Mouse (Mus musculus): ENCODE data around the gene Phf19.

The Phf19 gene

DNA sequence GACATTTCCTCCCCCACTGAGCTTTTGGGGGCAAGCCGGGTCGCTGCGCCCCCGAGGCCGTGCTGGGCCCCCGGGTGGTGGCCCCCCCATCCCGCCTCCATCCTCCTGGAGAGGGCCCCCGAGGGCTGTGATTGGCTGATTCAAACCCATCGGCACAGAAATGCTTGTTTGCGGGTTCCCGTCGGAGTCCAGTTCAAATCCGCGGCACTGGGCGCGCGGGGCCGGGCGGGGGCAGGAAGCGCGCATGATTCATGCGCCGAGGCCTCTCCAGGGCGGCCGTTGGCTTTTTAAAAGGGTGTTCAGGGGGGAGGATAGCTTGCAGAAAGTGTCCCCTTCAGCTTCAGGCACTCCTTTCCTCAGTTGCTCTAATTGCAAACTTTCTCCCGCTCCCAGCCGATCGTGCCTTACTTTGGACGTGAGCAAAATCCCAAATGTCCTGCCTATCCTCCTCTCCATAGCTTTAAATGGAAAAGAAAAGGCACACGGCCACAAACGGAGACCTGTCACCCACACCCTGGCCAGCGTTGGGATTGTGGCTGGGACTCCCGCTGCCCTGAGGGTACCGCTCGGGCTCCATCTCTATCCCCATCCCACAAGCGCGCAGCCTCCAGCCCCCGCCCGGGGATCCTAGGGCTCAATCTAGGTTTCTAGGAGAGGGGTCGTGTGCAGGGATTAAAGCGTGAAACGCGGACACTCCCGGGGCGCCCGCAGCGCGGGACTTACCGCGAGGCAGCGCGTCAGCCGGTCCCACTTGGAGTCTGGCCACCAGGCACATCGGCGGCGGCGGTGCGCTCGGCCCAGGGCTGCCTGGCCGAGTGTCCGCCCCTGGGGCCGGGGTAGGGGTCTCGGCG lies at the start of gene Phf19:
Gene Phf19 (minus strand): TSS at position 809 of the 851 bp plus-strand sequence.
- in situ Hi-C loops (cut with MboI, MseI), result loop anchor here (5.0 kb wide), 1 partner anchor 44 kb away; no protein-coding TSS in a partner anchor

DNA sequence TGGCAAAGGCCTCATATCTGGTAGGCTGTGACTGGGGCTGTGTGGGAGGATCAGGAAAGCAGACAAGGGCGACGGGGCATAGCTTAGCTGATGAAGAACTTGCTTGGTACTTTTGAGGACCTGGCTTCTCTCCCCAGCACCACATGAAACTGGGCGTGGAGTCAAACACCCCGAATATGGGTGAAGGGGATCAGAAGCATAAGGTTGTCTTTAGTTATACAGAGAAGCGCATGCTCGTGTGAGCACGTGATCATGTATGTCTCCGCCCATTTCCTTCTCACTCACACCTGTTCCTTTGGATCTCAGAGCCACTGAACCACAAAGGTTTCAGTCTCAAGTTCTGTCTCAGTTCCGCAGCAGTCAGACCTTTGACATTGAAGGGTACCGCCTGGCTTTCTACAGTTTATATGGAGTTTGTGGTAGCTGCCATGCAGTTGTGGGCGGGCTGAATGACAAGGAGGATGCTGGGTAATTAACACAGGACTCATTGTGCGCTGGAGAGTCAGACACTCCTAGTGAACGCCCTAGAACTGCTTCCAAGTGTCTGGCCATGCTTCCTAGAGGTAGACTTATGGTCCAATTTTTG lies 49.6 kb upstream of the Phf19 start:
- in situ Hi-C loops (cut with MboI, MseI), result loop anchor here (5.0 to 10.0 kb wide), 2 partner anchors 169 to 499 kb away; partner anchors contain the start of genes Ggta1 and Rabepk

- in situ Hi-C loops (cut with MboI, MseI), result loop anchor here (5.0 to 10.0 kb wide), 2 partner anchors 168 to 499 kb away; partner anchors contain the start of genes Ggta1 and Rabepk
Measured at GRCm38 (mm10) chr2:34962893-34963292, 49.1 kb upstream of the Phf19 start.

DNA sequence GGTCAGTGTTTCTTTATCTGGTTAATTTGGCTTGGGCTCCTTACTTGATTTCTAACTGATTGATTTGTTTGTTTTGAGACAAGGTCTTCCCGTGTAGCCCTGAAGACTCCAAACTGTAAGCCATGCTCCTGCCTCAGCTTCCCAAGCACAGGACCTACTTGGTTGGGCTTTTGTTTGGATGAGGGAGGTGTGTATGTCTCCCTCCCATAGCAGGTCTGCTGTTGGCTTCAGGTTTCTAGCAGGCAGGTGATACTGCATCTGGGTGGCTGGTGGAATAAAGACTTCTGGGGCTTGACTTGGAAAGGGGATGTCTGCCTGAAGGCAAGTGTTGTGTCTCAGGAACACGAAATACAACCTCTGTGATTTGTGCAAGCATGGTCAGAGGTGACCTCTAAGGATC lies 48.4 kb upstream of the Phf19 start:
- in situ Hi-C loops (cut with MboI, MseI), result loop anchor here (5.0 to 10.0 kb wide), 2 partner anchors 167 to 500 kb away; partner anchors contain the start of genes Ggta1 and Rabepk

DNA sequence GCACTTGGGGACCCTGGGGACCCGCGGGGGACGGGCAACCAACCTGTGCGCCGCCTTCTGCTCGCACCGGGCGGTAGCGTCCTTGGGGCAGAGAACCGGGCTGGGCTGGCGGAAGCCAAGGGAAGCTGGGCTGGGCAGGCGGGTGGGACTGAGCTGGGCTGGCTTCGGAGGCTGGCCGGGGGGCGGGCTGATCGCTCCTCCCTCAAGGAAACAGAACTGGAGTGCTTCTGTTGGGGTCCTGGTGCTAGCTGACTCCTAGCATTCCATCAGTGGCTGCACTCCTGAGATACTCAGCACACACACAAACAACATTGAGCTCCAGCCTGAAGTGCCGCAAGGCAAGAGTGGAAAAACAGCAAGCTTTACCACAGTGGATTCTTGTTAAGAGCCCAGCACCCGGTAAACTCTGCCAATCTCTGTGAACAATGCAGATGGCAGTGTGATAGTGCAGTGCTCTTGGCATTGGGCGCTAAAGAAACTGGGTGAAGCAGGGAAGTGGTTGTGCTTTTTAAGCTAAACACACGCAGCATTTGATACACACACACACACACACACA lies 47.7 kb upstream of the Phf19 start, which contains the start of gene Traf1:
Gene Traf1 (minus strand): TSS at position 292 of the 556 bp plus-strand sequence.
- in situ Hi-C loops (cut with MboI, MseI), result loop anchor here (5.0 to 10.0 kb wide), 2 partner anchors 167 to 501 kb away; partner anchors contain the start of genes Ggta1 and Rabepk

- in situ Hi-C loops (cut with MboI, MseI), result loop anchor here (5.0 to 10.0 kb wide), 2 partner anchors 166 to 501 kb away; partner anchors contain the start of genes Ggta1 and Rabepk
Measured at GRCm38 (mm10) chr2:34960966-34961365, 47.1 kb upstream of the Phf19 start.

DNA sequence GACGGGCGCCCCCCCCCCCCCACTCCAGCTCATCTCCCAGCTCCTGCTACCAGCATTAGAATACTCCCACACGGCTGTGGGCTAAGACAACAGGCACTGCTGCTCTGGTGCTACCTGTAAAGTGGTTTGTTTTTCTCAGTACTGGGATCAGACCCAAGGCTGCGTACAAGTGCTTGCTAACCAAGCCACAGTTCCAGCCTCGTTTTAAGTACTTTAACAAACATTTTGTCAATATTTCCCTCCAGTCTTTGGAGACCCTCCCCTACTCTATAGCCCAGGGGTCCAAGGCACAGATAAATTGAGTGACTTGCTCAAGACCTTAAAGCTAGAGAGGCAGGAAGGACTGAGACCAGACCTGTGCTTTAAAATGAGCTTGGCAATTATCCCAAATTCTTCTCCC lies 46.6 kb upstream of the Phf19 start:
- in situ Hi-C loops (cut with MboI, MseI), result loop anchor here (5.0 to 10.0 kb wide), 2 partner anchors 166 to 502 kb away; partner anchors contain the start of genes Ggta1 and Rabepk

- in situ Hi-C loops (cut with MboI, MseI), result loop anchor here (5.0 kb wide), 1 partner anchor 46 kb away; the partner anchor contains the start of gene Phf19
Measured at GRCm38 (mm10) chr2:34958582-34958981, 44.8 kb upstream of the Phf19 start.

GRCm38 (mm10) chr2:34958036-34958435 lies 44.2 kb upstream of the Phf19 start:
- in situ Hi-C loops (cut with MboI, MseI), result loop anchor here (5.0 kb wide), 1 partner anchor 46 kb away; the partner anchor contains the start of gene Phf19

DNA sequence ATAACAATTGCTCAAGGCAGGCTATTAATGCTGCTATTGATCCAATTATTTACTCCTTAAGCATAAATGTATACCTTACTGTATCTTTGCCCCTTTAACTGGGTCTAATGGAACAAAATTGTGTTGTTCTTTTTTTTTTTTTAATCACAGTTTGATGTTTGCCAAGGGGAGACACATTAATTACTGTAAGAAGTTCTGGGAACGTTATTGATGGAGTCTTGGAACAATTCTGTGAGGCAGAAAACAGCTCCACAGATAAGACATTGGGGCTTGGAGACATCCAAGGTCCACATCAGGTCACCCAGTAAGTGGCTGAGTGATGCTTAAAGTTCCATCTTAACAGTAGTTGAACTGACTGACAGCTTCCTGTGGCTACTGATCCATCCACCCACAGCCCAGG lies 43.6 kb upstream of the Phf19 start:
- in situ Hi-C loops (cut with MboI, MseI), result loop anchor here (5.0 kb wide), 1 partner anchor 45 kb away; the partner anchor contains the start of gene Phf19

DNA sequence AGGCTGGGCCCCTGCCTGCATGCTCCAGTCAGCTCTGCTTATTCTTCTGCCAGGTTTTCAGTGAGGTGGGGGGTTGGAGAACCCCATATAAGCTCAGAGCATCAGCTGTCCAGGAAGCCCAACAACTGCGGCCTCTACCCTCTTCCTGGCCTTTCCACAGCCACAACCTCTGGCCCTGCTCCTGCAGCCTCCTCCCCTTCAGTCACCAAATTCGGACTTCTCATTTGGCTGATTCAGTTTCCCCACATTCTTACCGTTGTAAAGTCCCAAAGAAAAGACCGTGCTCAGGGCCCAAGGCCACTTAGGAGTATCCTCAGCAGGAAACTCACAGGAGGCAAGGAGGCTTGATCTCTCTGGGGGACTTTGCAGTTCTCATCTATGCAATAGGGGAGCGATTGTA lies 43.1 kb upstream of the Phf19 start:
- in situ Hi-C loops (cut with MboI, MseI), result loop anchor here (5.0 kb wide), 1 partner anchor 45 kb away; the partner anchor contains the start of gene Phf19

GRCm38 (mm10) chr2:34954344-34954743 lies 40.5 kb upstream of the Phf19 start:
- in situ Hi-C loops (cut with MboI, MseI), result no loop called here

GRCm38 (mm10) chr2:34953547-34954116 lies 39.8 kb upstream of the Phf19 start:
- in situ Hi-C loops (cut with MboI, MseI), result no loop called here

DNA sequence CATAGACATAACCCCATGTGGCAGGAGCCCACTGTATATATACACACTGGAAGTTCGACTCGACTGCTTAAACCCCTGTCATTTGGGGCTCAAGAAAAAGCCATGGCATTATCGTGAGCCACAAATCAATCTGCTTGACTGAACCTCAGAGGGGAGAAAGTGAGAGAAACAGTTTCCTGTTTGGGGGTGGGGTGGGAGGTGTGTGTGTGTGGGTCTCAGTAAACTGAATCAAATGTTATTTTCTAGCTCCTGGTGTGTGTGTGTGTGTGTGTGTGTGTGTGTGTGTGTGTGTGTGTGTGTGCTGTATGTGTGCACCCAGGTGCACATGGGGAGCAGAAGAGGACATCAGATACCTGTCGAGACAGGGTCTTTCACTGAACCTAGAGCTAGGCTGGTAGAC lies 39.2 kb upstream of the Phf19 start:
- in situ Hi-C loops (cut with MboI, MseI), result no loop called here

GRCm38 (mm10) chr2:34951469-34951868 lies 37.6 kb upstream of the Phf19 start:
- in situ Hi-C loops (cut with MboI, MseI), result no loop called here

- in situ Hi-C loops (cut with MboI, MseI), result no loop called here
Measured at GRCm38 (mm10) chr2:34948622-34949021, 34.8 kb upstream of the Phf19 start.

GRCm38 (mm10) chr2:34946046-34946445 lies 32.2 kb upstream of the Phf19 start:
- in situ Hi-C loops (cut with MboI, MseI), result no loop called here

DNA sequence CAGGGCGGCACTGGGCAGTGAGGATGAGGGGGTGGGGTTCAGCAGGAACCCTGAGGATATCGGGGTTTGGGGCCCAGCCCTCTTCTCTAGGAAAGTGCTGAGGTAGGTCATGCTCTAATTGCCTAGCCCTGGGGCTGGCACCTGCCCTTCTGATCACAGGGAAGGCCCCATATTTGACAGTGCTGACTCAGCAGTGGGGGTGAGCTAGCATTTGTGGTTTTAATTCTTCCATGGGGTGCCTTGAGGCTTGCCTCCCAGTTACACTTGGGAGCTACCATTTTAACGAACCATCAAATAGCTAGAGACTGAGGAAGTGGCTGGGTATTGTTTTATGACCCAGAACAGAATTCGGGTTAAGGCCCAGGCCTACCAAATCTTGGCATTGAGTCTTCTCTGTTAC lies 31.8 kb upstream of the Phf19 start:
- in situ Hi-C loops (cut with MboI, MseI), result no loop called here

DNA sequence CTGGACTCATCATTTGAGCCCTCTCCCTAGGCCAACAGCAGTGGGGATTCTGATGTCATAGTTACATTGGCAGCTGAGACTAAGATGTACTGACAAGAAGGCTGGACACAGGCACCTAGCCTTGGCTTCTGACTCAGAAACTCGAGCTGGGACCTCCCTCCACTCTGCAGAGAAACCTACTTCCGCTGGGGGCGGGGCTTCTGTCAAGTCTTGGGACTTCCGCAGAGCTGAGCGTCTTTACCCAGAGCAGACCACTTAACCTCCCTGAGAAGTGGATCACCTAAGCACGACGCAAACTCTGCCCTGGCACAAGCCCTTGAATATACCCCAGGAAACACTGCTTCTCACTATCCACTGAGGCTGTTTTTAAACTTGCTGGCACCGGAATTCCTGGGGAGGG lies 30.9 kb upstream of the Phf19 start:
- in situ Hi-C loops (cut with MboI, MseI), result no loop called here

DNA sequence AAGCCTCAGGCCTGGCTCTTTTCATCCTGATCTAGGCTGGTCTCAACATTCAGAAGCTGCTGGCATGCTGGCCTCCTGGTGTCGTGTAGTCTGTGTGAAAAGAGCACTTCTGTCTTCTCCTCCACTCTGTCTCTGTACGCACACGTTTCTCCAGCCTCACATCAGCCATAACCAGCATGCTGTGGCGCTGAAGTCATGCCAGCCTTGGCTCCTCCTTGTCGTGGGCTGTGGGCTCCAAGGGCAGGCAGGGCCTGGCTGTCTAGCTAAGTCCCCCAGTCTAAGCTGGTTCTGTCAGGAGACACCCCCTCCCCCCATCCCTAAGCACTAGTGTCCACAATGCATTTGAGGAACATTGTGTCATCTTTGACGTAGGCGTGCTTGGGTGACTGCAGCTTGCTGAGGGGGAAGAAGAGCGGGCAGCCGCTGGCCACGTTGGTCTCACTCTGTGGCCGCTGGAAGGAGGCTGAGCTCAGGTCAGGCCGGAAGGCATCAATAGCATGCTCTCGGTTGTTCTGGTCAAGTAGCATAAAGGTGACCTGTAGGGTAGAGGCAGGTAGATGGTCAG lies 29.8 kb upstream of the Phf19 start:
- in situ Hi-C loops (cut with MboI, MseI), result no loop called here

All from T-helper 2 cell (primary cell).